In genomic region chr13:51832491-51832890, GRCm38 (mm10) we compare ENCODE assay signal across 17 mouse cellular contexts. TPM values are rescaled to one million over a fixed set of nuclear protein-coding genes. Genes with fewer than 3 reads are reported as not detected.
A peak's percentile ranks its signal among the peaks of the same experiment; 100 is the strongest.
DNase-seq lines count a peak whose midpoint lies in the region; ATAC-seq and TF ChIP-seq lines count a peak whose summit lies in the region.
"Had no signal": no experiment of that assay in that cellular context is flagged by ENCODE, and none has a peak within 500 bp of the region (broad histone marks: within the 10 kb centered on the region; RNA-seq: fewer than 3 reads in every experiment).

No protein-coding gene starts in this region.

- no peak for TF ChIP-seq EP300 in stomach, postnatal 0 days (optimal IDR thresholded peaks at IDR 0.05)

- no peak for ATAC-seq in kidney, postnatal 0 days (replicated peaks; ENCODE audit: low FRiP score, low read depth)
- ATAC-seq in kidney, embryonic 16.5 days (ENCODE audit: low FRiP score, low TSS enrichment): no peak
- no peak for ATAC-seq in midbrain, postnatal 0 days (ENCODE audit: low FRiP score)
- no peak for ATAC-seq in stomach, postnatal 0 days (ENCODE audit: low FRiP score, low TSS enrichment)
- ATAC-seq: Patski had no signal

- TF ChIP-seq CTCF in cerebellum, adult 2 months (IDR thresholded peaks at IDR 0.05; ENCODE audit: borderline replicate concordance, insufficient read depth, low read depth, low read length): peak; percentile 11; the same call in 1 of the 2 replicates
- peak; percentile 27; the same call in 1 of the 2 replicates for TF ChIP-seq CTCF in kidney, postnatal 0 days (IDR thresholded peaks at IDR 0.05; ENCODE audit: low read depth)
- TF ChIP-seq CTCF in midbrain, postnatal 0 days (IDR thresholded peaks at IDR 0.05): peak; percentile 19; the same call in 1 of the 2 replicates
- TF ChIP-seq CTCF in stomach, postnatal 0 days (IDR thresholded peaks at IDR 0.05; ENCODE audit: low read depth): 0 out of 2 replicates have a peak, but pooled peaks have one; percentile 22

- no peak overlapping the region for H3K4me3 ChIP-seq in cerebellum, adult 2 months (replicated peaks; ENCODE audit: insufficient read depth, low read depth, low read length)
- no peak overlapping the region for H3K4me3 ChIP-seq in kidney, postnatal 0 days (replicated peaks; ENCODE audit: low read depth, low read length)
- H3K4me3 ChIP-seq in kidney, embryonic 16.5 days (ENCODE audit: low read length): no peak overlapping the region
- H3K4me3 ChIP-seq in midbrain, postnatal 0 days (ENCODE audit: low read depth, low read length): no peak overlapping the region
- no peak overlapping the region for H3K4me3 ChIP-seq in midbrain, embryonic 10.5 days
- H3K4me3 ChIP-seq in stomach, postnatal 0 days (ENCODE audit: low read depth, low read length): no peak overlapping the region
- H3K4me3 ChIP-seq: embryonic facial prominence, embryonic 12.5 days; forebrain, embryonic 12.5 days; heart, embryonic 10.5 days; kidney, embryonic 15.5 days had no signal

- H3K4me2 ChIP-seq in kidney, postnatal 0 days (ENCODE audit: low read length): no peak overlapping the region
- H3K4me2 ChIP-seq in kidney, embryonic 16.5 days (replicated peaks; ENCODE audit: low read depth, low read length): no peak overlapping the region
- no peak overlapping the region for H3K4me2 ChIP-seq in midbrain, postnatal 0 days (ENCODE audit: low read depth, low read length, poor library complexity, severe bottlenecking)
- H3K4me2 ChIP-seq in stomach, postnatal 0 days (replicated peaks; ENCODE audit: low read depth): no peak overlapping the region
- H3K4me2 ChIP-seq: embryonic facial prominence, embryonic 12.5 days; forebrain, embryonic 12.5 days; kidney, embryonic 15.5 days; midbrain, embryonic 11.5 days had no signal

- whole genome bisulfite sequencing in cerebellum, adult 2 months: 92% methylated on average over 6 of the region's 6 CpGs
- 89% methylated on average over 6 of the region's 6 CpGs for WGBS in kidney, postnatal 0 days
- WGBS in kidney, embryonic 16.5 days: 81% methylated on average over 6 of the region's 6 CpGs
- 85% methylated on average over 6 of the region's 6 CpGs for WGBS in midbrain, postnatal 0 days
- WGBS in midbrain, embryonic 10.5 days: 86% methylated on average over 6 of the region's 6 CpGs
- 86% methylated on average over 6 of the region's 6 CpGs for WGBS in stomach, postnatal 0 days

- no peak for TF ChIP-seq POLR2A in cerebellum, adult 2 months (IDR thresholded peaks at IDR 0.05; ENCODE audit: borderline replicate concordance, insufficient read depth, low read length)

- no peak for DNase-seq in cerebellum, adult 2 months
- no peak for DNase-seq in cerebellum, adult 9-10 months
- DNase-seq in kidney, postnatal 0 days (ENCODE audit: low spot score): no peak
- DNase-seq in midbrain, postnatal 0 days (ENCODE audit: low spot score): no peak
- DNase-seq in midbrain, embryonic 10.5 days (ENCODE audit: low spot score): no peak
- no peak for DNase-seq in stomach, postnatal 0 days (ENCODE audit: low spot score)
- no peak for DNase-seq in urinary bladder, adult 2 months (ENCODE audit: low spot score)
- DNase-seq: adrenal gland, adult 8-10 months; cerebellum, adult 8-10 months; kidney, adult 11 months had no signal

- H3K27ac ChIP-seq in cerebellum, adult 2 months (ENCODE audit: insufficient read depth, low read length): no peak overlapping the region
- H3K27ac ChIP-seq in kidney, postnatal 0 days: no peak overlapping the region
- no peak overlapping the region for H3K27ac ChIP-seq in kidney, embryonic 16.5 days (ENCODE audit: low read length)
- H3K27ac ChIP-seq in midbrain, postnatal 0 days (ENCODE audit: low read depth, low read length): no peak overlapping the region
- no peak overlapping the region for H3K27ac ChIP-seq in midbrain, embryonic 10.5 days (replicated peaks)
- no peak overlapping the region for H3K27ac ChIP-seq in stomach, postnatal 0 days (replicated peaks)
- H3K27ac ChIP-seq: embryonic facial prominence, embryonic 12.5 days; forebrain, embryonic 12.5 days; heart, embryonic 10.5 days; kidney, embryonic 15.5 days had no signal

- H3K4me1 ChIP-seq in cerebellum, adult 2 months (ENCODE audit: control insufficient read depth, insufficient read depth, low read length): peaks cover 30% of the 10 kb centered on the region
- H3K4me1 ChIP-seq in kidney, postnatal 0 days (replicated peaks; ENCODE audit: insufficient read depth, low read length): no peaks in the 10 kb centered on the region; the same call in 1 of the 2 replicates
- H3K4me1 ChIP-seq in kidney, embryonic 16.5 days (ENCODE audit: insufficient read depth, low read length): peaks cover 4% of the 10 kb centered on the region; the same call in 1 of the 2 replicates
- no peaks in the 10 kb centered on the region for H3K4me1 ChIP-seq in midbrain, postnatal 0 days (ENCODE audit: insufficient read depth, low read length)
- peaks cover 21% of the 10 kb centered on the region for H3K4me1 ChIP-seq in midbrain, embryonic 10.5 days
- H3K4me1 ChIP-seq in stomach, postnatal 0 days (replicated peaks; ENCODE audit: control insufficient read depth, insufficient read depth): no peaks in the 10 kb centered on the region
- H3K4me1 ChIP-seq: embryonic facial prominence, embryonic 12.5 days had no signal

- H3K36me3 ChIP-seq in kidney, postnatal 0 days (ENCODE audit: insufficient read depth, low read length): no peaks in the 10 kb centered on the region
- H3K36me3 ChIP-seq in kidney, embryonic 16.5 days (ENCODE audit: insufficient read depth, low read length): no peaks in the 10 kb centered on the region
- H3K36me3 ChIP-seq in midbrain, postnatal 0 days (ENCODE audit: insufficient read depth, low read length): no peaks in the 10 kb centered on the region
- no peaks in the 10 kb centered on the region for H3K36me3 ChIP-seq in midbrain, embryonic 10.5 days
- no peaks in the 10 kb centered on the region for H3K36me3 ChIP-seq in stomach, postnatal 0 days (ENCODE audit: control insufficient read depth, insufficient read depth, low read length)
- H3K36me3 ChIP-seq: embryonic facial prominence, embryonic 12.5 days; forebrain, embryonic 12.5 days; heart, embryonic 10.5 days; kidney, embryonic 15.5 days had no signal

- no peaks in the 10 kb centered on the region for H3K9me3 ChIP-seq in kidney, postnatal 0 days (replicated peaks; ENCODE audit: low read length)
- H3K9me3 ChIP-seq in kidney, embryonic 16.5 days (ENCODE audit: low read length): no peaks in the 10 kb centered on the region
- H3K9me3 ChIP-seq in midbrain, postnatal 0 days (ENCODE audit: low read length): no peaks in the 10 kb centered on the region
- H3K9me3 ChIP-seq in midbrain, embryonic 10.5 days (replicated peaks): no peaks in the 10 kb centered on the region
- no peaks in the 10 kb centered on the region for H3K9me3 ChIP-seq in stomach, postnatal 0 days (ENCODE audit: control insufficient read depth, low read length)
- H3K9me3 ChIP-seq: embryonic facial prominence, embryonic 12.5 days; forebrain, embryonic 12.5 days; heart, embryonic 10.5 days; kidney, embryonic 15.5 days had no signal

- H3K9ac ChIP-seq in kidney, postnatal 0 days (ENCODE audit: low read depth, low read length): no peak overlapping the region
- H3K9ac ChIP-seq in kidney, embryonic 16.5 days (replicated peaks; ENCODE audit: low read length): no peak overlapping the region
- H3K9ac ChIP-seq in midbrain, postnatal 0 days (replicated peaks; ENCODE audit: low read length, poor library complexity, severe bottlenecking): no peak overlapping the region
- no peak overlapping the region for H3K9ac ChIP-seq in stomach, postnatal 0 days (ENCODE audit: low read length)
- H3K9ac ChIP-seq: embryonic facial prominence, embryonic 12.5 days; forebrain, embryonic 12.5 days; kidney, embryonic 15.5 days had no signal

- no peaks in the 10 kb centered on the region for H3K27me3 ChIP-seq in cerebellum, adult 2 months (ENCODE audit: control insufficient read depth, insufficient read depth, low read length)
- H3K27me3 ChIP-seq in kidney, postnatal 0 days (ENCODE audit: insufficient read depth, low read length): no peaks in the 10 kb centered on the region
- H3K27me3 ChIP-seq in kidney, embryonic 16.5 days (ENCODE audit: insufficient read depth, low read length): no peaks in the 10 kb centered on the region
- no peaks in the 10 kb centered on the region; the same call in 1 of the 2 replicates for H3K27me3 ChIP-seq in midbrain, postnatal 0 days (ENCODE audit: insufficient read depth, low read length)
- peaks cover 26% of the 10 kb centered on the region for H3K27me3 ChIP-seq in midbrain, embryonic 10.5 days (ENCODE audit: low read depth, poor library complexity, severe bottlenecking)
- no peaks in the 10 kb centered on the region for H3K27me3 ChIP-seq in stomach, postnatal 0 days (ENCODE audit: control insufficient read depth, insufficient read depth, low read length)
- H3K27me3 ChIP-seq: embryonic facial prominence, embryonic 12.5 days; kidney, embryonic 15.5 days; Patski had no signal

RNA-seq across cellular contexts. Expression of gene Gadd45g, which starts 14.0 kb away (rescaled TPM):
- polyA plus RNA-seq in cerebellum, adult 2 months (2012; rRNA removed): 50.3 and 57.4 TPM in 2 replicates
- polyA plus RNA-seq in kidney, postnatal 0 days (2015; fragmentation: Nextera tagmentation; extraction: Ambion mirVana): 58.0 and 60.1 TPM in 2 replicates
- polyA plus RNA-seq in kidney, embryonic 16.5 days (2015; fragmentation: Nextera tagmentation; extraction: Ambion mirVana): 45.8 and 48.5 TPM in 2 replicates
- 7.3 and 10.3 TPM in 2 replicates for total RNA-seq in midbrain, postnatal 0 days (2014; rRNA removed)
- polyA plus RNA-seq in midbrain, postnatal 0 days (2015; fragmentation: Nextera tagmentation; extraction: Ambion mirVana): 20.4 and 23.3 TPM in 2 replicates
- polyA plus RNA-seq in midbrain, embryonic 10.5 days (2016; fragmentation: Nextera tagmentation; extraction: Ambion mirVana): 192 and 243 TPM in 2 replicates
- polyA plus RNA-seq in stomach, postnatal 0 days (2015; fragmentation: Nextera tagmentation; extraction: Ambion mirVana): 37.1 and 39.1 TPM in 2 replicates
- polyA plus RNA-seq in urinary bladder, adult 2 months (2012; rRNA removed): 68.6 and 122 TPM in 2 replicates

RNA-seq across cellular contexts. Expression of gene Sema4d, which starts 38.9 kb away (rescaled TPM):
- polyA plus RNA-seq in cerebellum, adult 2 months (2012; rRNA removed): 111 and 116 TPM in 2 replicates
- polyA plus RNA-seq in kidney, postnatal 0 days (2015; fragmentation: Nextera tagmentation; extraction: Ambion mirVana): 23.8 and 24.6 TPM in 2 replicates
- 28.8 and 29.0 TPM in 2 replicates for polyA plus RNA-seq in kidney, embryonic 16.5 days (2015; fragmentation: Nextera tagmentation; extraction: Ambion mirVana)
- 19.3 and 19.8 TPM in 2 replicates for total RNA-seq in midbrain, postnatal 0 days (2014; rRNA removed)
- polyA plus RNA-seq in midbrain, postnatal 0 days (2015; fragmentation: Nextera tagmentation; extraction: Ambion mirVana): 13.6 and 13.7 TPM in 2 replicates
- polyA plus RNA-seq in midbrain, embryonic 10.5 days (2016; fragmentation: Nextera tagmentation; extraction: Ambion mirVana): 5.6 and 5.9 TPM in 2 replicates
- polyA plus RNA-seq in stomach, postnatal 0 days (2015; fragmentation: Nextera tagmentation; extraction: Ambion mirVana): 6.7 and 8.0 TPM in 2 replicates
- 6.1 and 8.1 TPM in 2 replicates for polyA plus RNA-seq in urinary bladder, adult 2 months (2012; rRNA removed)
